Mouse (Mus musculus): ENCODE measurements around the gene Tns1. TPM values are rescaled to one million over a fixed set of nuclear protein-coding genes. Genes with fewer than 3 reads are reported as not detected.
A peak's percentile ranks its signal among the peaks of the same experiment; 100 is the strongest.

Tns1 gene
- polyA plus RNA-seq, 1 experiment = 117 TPM

DNA sequence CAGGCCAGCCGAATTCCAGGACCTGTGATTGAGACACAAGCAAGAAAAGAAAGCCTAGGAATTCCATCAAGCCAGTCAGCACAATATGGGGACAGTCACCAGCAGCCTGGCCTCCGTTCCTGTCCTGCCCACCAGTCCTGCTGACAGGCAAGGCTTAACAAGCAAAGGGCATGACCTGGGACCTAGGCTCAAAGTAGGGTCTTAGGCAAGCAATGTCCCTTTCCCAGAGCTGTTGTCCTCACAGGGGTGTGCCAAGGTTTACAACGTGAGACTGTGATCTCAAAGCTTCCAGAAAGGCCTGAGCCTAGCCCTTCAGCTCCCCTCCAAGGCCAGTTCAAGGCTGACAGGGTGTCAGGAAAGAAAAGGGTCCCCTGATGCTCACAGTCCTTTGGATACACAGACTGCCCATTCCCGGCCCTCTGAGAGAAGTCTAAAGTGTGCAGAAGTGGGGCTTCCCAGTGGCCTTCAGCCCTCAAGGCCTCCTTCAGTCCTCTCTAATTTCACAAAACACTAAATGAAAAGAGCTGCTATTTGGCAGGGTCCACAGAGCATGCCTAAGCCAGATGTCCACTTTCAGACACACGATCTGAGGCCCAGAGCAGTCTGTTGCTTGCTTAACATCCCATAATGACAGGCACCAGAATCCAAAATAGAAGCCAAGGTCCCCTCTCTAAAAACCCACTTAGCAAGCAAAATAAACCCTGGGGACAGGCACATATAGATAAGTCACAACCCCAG, 131.9 kb downstream of the Tns1 start:
- DNase-seq = no peak
- TF ChIP-seq CTCF (IDR thresholded peaks at IDR 0.05; ENCODE audit: borderline replicate concordance, control insufficient read depth, extremely low read depth, insufficient read depth, low read length, poor library complexity) (no peak), POLR2A (IDR thresholded peaks at IDR 0.05; ENCODE audit: control insufficient read depth, extremely low read depth, insufficient read depth, low read length, poor library complexity) (no peak)
- Histone ChIP-seq H3K4me3 (ENCODE audit: control insufficient read depth, insufficient read depth, low read length) (no peak overlapping the region), H3K4me1 (replicated peaks; ENCODE audit: control insufficient read depth, insufficient read depth, low read length) (no peaks in the 10 kb centered on the region), H3K27me3 (ENCODE audit: control insufficient read depth, insufficient read depth, low read length) (no peaks in the 10 kb centered on the region), H3K36me3 (ENCODE audit: control insufficient read depth, insufficient read depth, low read length) (no peaks in the 10 kb centered on the region; the same call in 1 of the 2 replicates), H3K27ac (ENCODE audit: control insufficient read depth, insufficient read depth, low read length) (no peak overlapping the region)
- 88% methylated on average over 5 of the region's 5 CpGs for WGBS

- no peaks in the 10 kb centered on the region for H3K4me1 ChIP-seq (replicated peaks; ENCODE audit: control insufficient read depth, insufficient read depth, low read length)
- no peak for DNase-seq
- H3K36me3 ChIP-seq (ENCODE audit: control insufficient read depth, insufficient read depth, low read length) = no peaks in the 10 kb centered on the region; the same call in 1 of the 2 replicates
- H3K27me3 ChIP-seq (ENCODE audit: control insufficient read depth, insufficient read depth, low read length) = no peaks in the 10 kb centered on the region
- no peak overlapping the region for H3K27ac ChIP-seq (ENCODE audit: control insufficient read depth, insufficient read depth, low read length)
- TF ChIP-seq CTCF (IDR thresholded peaks at IDR 0.05; ENCODE audit: borderline replicate concordance, control insufficient read depth, extremely low read depth, insufficient read depth, low read length, poor library complexity) (no peak), POLR2A (IDR thresholded peaks at IDR 0.05; ENCODE audit: control insufficient read depth, extremely low read depth, insufficient read depth, low read length, poor library complexity) (no peak)
- H3K4me3 ChIP-seq (ENCODE audit: control insufficient read depth, insufficient read depth, low read length) = no peak overlapping the region
- 94% methylated on average over 7 of the region's 7 CpGs for WGBS
Observed at GRCm38 (mm10) chr1:73991226-73991625, 133.0 kb downstream of the Tns1 start.

- Histone ChIP-seq H3K27me3 (ENCODE audit: control insufficient read depth, insufficient read depth, low read length) (no peaks in the 10 kb centered on the region), H3K4me1 (replicated peaks; ENCODE audit: control insufficient read depth, insufficient read depth, low read length) (no peaks in the 10 kb centered on the region), H3K27ac (ENCODE audit: control insufficient read depth, insufficient read depth, low read length) (no peak overlapping the region), H3K36me3 (ENCODE audit: control insufficient read depth, insufficient read depth, low read length) (no peaks in the 10 kb centered on the region; the same call in 1 of the 2 replicates), H3K4me3 (ENCODE audit: control insufficient read depth, insufficient read depth, low read length) (no peak overlapping the region)
- TF ChIP-seq CTCF (IDR thresholded peaks at IDR 0.05; ENCODE audit: borderline replicate concordance, control insufficient read depth, extremely low read depth, insufficient read depth, low read length, poor library complexity) (no peak), POLR2A (IDR thresholded peaks at IDR 0.05; ENCODE audit: control insufficient read depth, extremely low read depth, insufficient read depth, low read length, poor library complexity) (no peak)
- DNase-seq = no peak
- 97% methylated on average over 3 of the region's 3 CpGs for WGBS
Observed at GRCm38 (mm10) chr1:73990024-73990423, 134.2 kb downstream of the Tns1 start.

GRCm38 (mm10) chr1:73987705-73988201, 136.5 kb downstream of the Tns1 start:
- Histone ChIP-seq H3K4me3 (ENCODE audit: control insufficient read depth, insufficient read depth, low read length) (no peak overlapping the region), H3K27ac (ENCODE audit: control insufficient read depth, insufficient read depth, low read length) (no peak overlapping the region), H3K4me1 (replicated peaks; ENCODE audit: control insufficient read depth, insufficient read depth, low read length) (no peaks in the 10 kb centered on the region), H3K27me3 (ENCODE audit: control insufficient read depth, insufficient read depth, low read length) (no peaks in the 10 kb centered on the region), H3K36me3 (ENCODE audit: control insufficient read depth, insufficient read depth, low read length) (no peaks in the 10 kb centered on the region; the same call in 1 of the 2 replicates)
- no peak for TF ChIP-seq CTCF (IDR thresholded peaks at IDR 0.05; ENCODE audit: borderline replicate concordance, control insufficient read depth, extremely low read depth, insufficient read depth, low read length, poor library complexity)
- TF ChIP-seq POLR2A (IDR thresholded peaks at IDR 0.05; ENCODE audit: control insufficient read depth, extremely low read depth, insufficient read depth, low read length, poor library complexity) = no peak
- 82% methylated on average over 9 of the region's 9 CpGs for WGBS
- DNase-seq = no peak

GRCm38 (mm10) chr1:73986268-73987045, 137.8 kb downstream of the Tns1 start:
- Histone ChIP-seq H3K36me3 (ENCODE audit: control insufficient read depth, insufficient read depth, low read length) (no peaks in the 10 kb centered on the region; the same call in 1 of the 2 replicates), H3K4me1 (replicated peaks; ENCODE audit: control insufficient read depth, insufficient read depth, low read length) (no peaks in the 10 kb centered on the region), H3K27ac (ENCODE audit: control insufficient read depth, insufficient read depth, low read length) (no peak overlapping the region), H3K27me3 (ENCODE audit: control insufficient read depth, insufficient read depth, low read length) (no peaks in the 10 kb centered on the region), H3K4me3 (ENCODE audit: control insufficient read depth, insufficient read depth, low read length) (no peak overlapping the region)
- 50% methylated on average over 6 of the region's 6 CpGs for WGBS
- peak; percentile 44 for DNase-seq
- TF ChIP-seq POLR2A (IDR thresholded peaks at IDR 0.05; ENCODE audit: control insufficient read depth, extremely low read depth, insufficient read depth, low read length, poor library complexity) = no peak
- TF ChIP-seq CTCF (IDR thresholded peaks at IDR 0.05; ENCODE audit: borderline replicate concordance, control insufficient read depth, extremely low read depth, insufficient read depth, low read length, poor library complexity) = no peak

DNA sequence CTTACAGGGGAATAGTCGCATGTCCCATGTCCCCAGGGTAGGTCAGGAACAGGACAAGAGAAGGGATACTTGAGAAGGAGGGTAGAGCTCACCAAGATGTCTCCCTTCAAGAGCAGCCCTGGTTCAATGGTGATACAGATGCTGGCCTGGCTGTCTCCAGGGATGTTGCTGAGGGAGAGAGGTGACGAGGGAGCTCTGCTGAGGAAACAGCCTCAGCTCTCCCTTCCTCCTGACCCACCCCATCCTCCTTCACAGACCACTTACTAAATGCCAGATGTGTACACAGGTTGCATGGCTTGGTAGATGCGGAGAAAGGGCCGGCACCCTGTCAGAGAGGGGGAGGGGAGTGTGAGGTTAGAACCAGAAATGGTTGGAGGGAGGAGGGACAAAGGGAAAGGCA, 138.6 kb downstream of the Tns1 start:
- Histone ChIP-seq H3K27me3 (ENCODE audit: control insufficient read depth, insufficient read depth, low read length) (no peaks in the 10 kb centered on the region), H3K27ac (ENCODE audit: control insufficient read depth, insufficient read depth, low read length) (no peak overlapping the region), H3K4me1 (replicated peaks; ENCODE audit: control insufficient read depth, insufficient read depth, low read length) (no peaks in the 10 kb centered on the region), H3K36me3 (ENCODE audit: control insufficient read depth, insufficient read depth, low read length) (peaks cover 4% of the 10 kb centered on the region; the same call in 1 of the 2 replicates), H3K4me3 (ENCODE audit: control insufficient read depth, insufficient read depth, low read length) (no peak overlapping the region)
- DNase-seq = no peak
- 97% methylated on average over 4 of the region's 4 CpGs for WGBS
- TF ChIP-seq POLR2A (IDR thresholded peaks at IDR 0.05; ENCODE audit: control insufficient read depth, extremely low read depth, insufficient read depth, low read length, poor library complexity) = no peak
- TF ChIP-seq CTCF (IDR thresholded peaks at IDR 0.05; ENCODE audit: borderline replicate concordance, control insufficient read depth, extremely low read depth, insufficient read depth, low read length, poor library complexity) = no peak
